Mouse (Mus musculus) bone marrow macrophage, adult 2 months (primary cell): ENCODE measurements around the gene Fads2.

Experiments used
- CTCF ChIP-seq: IDR thresholded peaks from 2 replicates; pipeline ENCODE4 v1.5.1; 2012; ENCODE audit warnings: low read depth, mild to moderate bottlenecking, low read length, moderate library complexity
- POLR2A ChIP-seq: IDR thresholded peaks from 2 replicates; pipeline ENCODE4 v1.6.1; 2012; ENCODE audit warnings: mild to moderate bottlenecking, low read depth, low read length, borderline replicate concordance

DNA sequence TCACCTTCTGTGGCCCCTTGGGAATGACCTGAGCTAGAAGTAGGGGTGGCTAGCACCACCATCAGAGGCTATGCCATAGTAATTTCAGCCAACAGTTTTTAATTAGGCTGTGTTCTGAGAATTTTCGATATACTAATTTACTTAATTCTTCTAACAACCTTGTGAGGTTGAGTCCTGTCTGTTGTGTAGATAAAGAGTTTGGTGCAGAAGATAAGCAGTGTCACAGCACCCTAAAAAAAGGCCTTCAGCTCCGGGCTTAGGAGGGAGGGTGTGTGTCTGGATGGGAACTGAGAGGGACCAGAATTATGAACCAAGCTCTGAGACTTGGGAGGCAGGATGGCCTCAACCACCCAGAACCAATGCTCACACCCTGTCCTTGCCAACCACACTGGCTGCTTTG, 55.8 kb downstream of the Fads2 start:
- TF ChIP-seq CTCF (no peak), POLR2A (no peak)
